In the genomic region with DNA sequence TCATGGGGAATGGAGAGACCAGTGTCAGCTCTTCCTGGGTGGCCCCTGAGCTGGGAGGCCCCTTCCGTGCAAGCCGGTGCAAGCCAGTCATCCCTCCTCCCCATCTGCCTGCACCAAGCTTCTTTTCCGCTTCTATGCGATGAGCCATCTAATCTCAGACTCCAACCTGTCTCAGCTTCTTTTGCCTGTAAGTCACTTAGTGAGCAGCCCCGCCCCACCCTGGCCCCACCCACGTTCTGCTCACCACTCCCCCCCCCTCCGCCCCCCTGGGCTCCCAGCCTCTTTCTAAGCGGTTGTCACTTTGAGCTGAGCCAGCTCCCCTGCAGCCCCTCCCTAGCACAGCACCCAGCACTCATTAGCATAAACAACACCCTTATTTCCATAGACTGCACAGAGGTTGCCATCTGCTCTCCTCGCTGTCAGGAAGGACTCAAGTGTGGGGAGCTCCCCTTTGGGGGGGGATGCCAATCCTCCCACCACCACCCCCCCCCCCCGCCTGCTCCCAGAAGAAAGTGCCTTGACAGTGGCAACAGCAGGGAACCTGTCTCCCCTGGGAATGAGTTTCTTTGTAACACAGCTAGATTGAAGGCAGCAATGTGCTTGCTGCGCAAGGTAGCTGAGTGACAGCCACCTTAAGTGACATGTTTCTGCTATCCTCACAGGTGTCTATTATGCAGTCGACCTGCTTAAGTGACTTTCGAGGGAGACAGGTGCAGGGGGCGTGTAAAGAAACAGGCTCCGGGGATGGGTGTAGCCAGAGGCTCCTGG, we compare ENCODE assay signal across 9 mouse cellular contexts.
A peak's percentile ranks its signal among the peaks of the same experiment; 100 is the strongest.
DNase-seq lines count a peak whose midpoint lies in the region; ATAC-seq lines count a peak whose summit lies in the region.
"Had no signal": no experiment of that assay in that cellular context is flagged by ENCODE, and none has a peak within 500 bp of the region (broad histone marks: within the 10 kb centered on the region; RNA-seq: fewer than 3 reads in every experiment).

No protein-coding gene starts in this region.

- H3K27ac ChIP-seq in forebrain, embryonic 12.5 days: peak overlapping the region; percentile 61

- intact Hi-C loops in left cerebral cortex, postnatal 14 days (cut with DNase I): loop anchor here (5.0 kb wide), 1 partner anchor 32 kb away; no protein-coding TSS in a partner anchor

- peaks cover 23% of the 10 kb centered on the region for H3K4me1 ChIP-seq in forebrain, embryonic 12.5 days

- DNase-seq in layer of hippocampus, adult 18-20 months (ENCODE audit: low spot score in 2 of 2): peak; percentile 23 to 48
- DNase-seq in layer of hippocampus, adult 8-10 months (ENCODE audit: low spot score in 2 of 2): no peak
- DNase-seq in left cerebral cortex, postnatal 14 days (ENCODE audit: low spot score in 2 of 2): peak; percentile 57 to 84
- peak; percentile 53 to 70 for DNase-seq in right cerebral cortex, postnatal 36 days (ENCODE audit: low spot score in 2 of 2)
- DNase-seq in thymus, postnatal 4 days: no peak
- DNase-seq in MN1 (ENCODE audit: low spot score): no peak
- DNase-seq: cerebellum, adult 11-12 months had no signal

- ATAC-seq in forebrain, embryonic 12.5 days (ENCODE audit: low FRiP score): peak; percentile 92
- no peak for ATAC-seq in erythroid progenitor cell, adult 5-6 weeks (replicated peaks; ENCODE audit: low FRiP score, poor library complexity, severe bottlenecking)

- WGBS in forebrain, embryonic 12.5 days: 13% methylated on average over 13 of the region's 15 CpGs

- H3K4me3 ChIP-seq in forebrain, embryonic 12.5 days (replicated peaks): no peak overlapping the region

- H3K36me3 ChIP-seq in forebrain, embryonic 12.5 days (replicated peaks): no peaks in the 10 kb centered on the region

- H3K9ac ChIP-seq in forebrain, embryonic 12.5 days: no peak overlapping the region

- peaks cover 26% of the 10 kb centered on the region for H3K27me3 ChIP-seq in forebrain, embryonic 12.5 days

- H3K9me3 ChIP-seq in forebrain, embryonic 12.5 days: peaks cover 3% of the 10 kb centered on the region; the same call in 1 of the 2 replicates

- no peak overlapping the region; the same call in 1 of the 2 replicates for H3K4me2 ChIP-seq in forebrain, embryonic 12.5 days

Comparison
In these comparisons a context has a peak if more than half of its experiments do, and no peak if none do; other contexts are left out.
1. DNase-seq: peak in layer of hippocampus, adult 18-20 months (2 of 2), left cerebral cortex, postnatal 14 days (2 of 2) and right cerebral cortex, postnatal 36 days (2 of 2); none in layer of hippocampus, adult 8-10 months (0 of 2), thymus, postnatal 4 days (single experiment) and MN1 (single experiment).